Mouse (Mus musculus): ENCODE data around the gene Retreg3. TPM values are rescaled to one million over a fixed set of nuclear protein-coding genes. Genes with fewer than 3 reads are reported as not detected.

The Retreg3 gene
- 48.5 TPM for polyA plus RNA-seq (2014; fragmentation: Illumina TruSeq; extraction: RNeasy Lipid Tissue Mini Kit (QIAGEN cat#74804))

GRCm38 (mm10) chr11:101119761-101120544 lies at the start of gene Retreg3, which contains the start of gene Tubg1:
Gene Retreg3 (minus strand): TSS chr11:101119893.
Gene Tubg1 (plus strand): TSS chr11:101119938.

GRCm38 (mm10) chr11:101155728-101156371 lies 36.2 kb upstream of the Retreg3 start, which contains the start of gene Tubg2:
Gene Tubg2 (plus strand): TSS chr11:101155907.

GRCm38 (mm10) chr11:101095314-101096024 lies 24.2 kb downstream of the Retreg3 start, which contains the start of gene Psmc3ip:
Gene Psmc3ip (minus strand): TSS chr11:101095436.

GRCm38 (mm10) chr11:101086756-101087681 lies 32.7 kb downstream of the Retreg3 start, which contains the start of gene Mlx:
Gene Mlx (plus strand): TSS chr11:101087277.

GRCm38 (mm10) chr11:101082208-101083082 lies 37.2 kb downstream of the Retreg3 start, which contains the start of gene Coasy:
Gene Coasy (plus strand): TSS chr11:101082565.

DNA sequence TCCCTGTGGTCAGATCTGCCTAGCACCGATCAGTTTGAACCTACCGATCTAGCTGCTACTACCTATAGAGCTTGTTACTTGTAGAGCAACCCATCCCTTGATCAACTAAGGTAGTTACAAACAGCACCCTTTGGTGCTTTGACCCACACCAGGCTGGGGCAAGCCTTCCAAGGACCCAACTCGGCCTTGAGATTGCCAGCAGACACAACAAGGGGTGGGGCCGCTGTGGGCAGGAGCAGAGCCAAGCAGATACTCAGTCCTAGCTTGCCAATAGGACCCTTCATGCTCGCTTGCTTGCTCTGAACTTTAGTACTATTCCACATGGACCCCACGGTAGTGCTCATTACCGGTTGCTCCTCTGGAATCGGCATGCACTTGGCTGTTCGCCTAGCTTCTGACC lies 41.6 kb downstream of the Retreg3 start, which contains the start of gene Hsd17b1:
Hsd17b1 (plus strand) TSS at position 291 of the 400 bp plus-strand sequence.

GRCm38 (mm10) chr11:101069391-101070188 lies 50.1 kb downstream of the Retreg3 start, which contains the start of gene Naglu:
Gene Naglu (plus strand): TSS chr11:101070012.

Other genes starting within 250 kb of the Retreg3 start
- gene Stat3, start 180.4 kb downstream of the Retreg3 start, polyA plus RNA-seq (2014; fragmentation: Illumina TruSeq; extraction: RNeasy Lipid Tissue Mini Kit (QIAGEN cat#74804)), result 20.3 TPM
- 186 TPM for gene Cavin1, start 149.0 kb downstream of the Retreg3 start, polyA plus RNA-seq (2014; fragmentation: Illumina TruSeq; extraction: RNeasy Lipid Tissue Mini Kit (QIAGEN cat#74804))
- 64.6 TPM for gene Atp6v0a1, start 110.4 kb downstream of the Retreg3 start, polyA plus RNA-seq (2014; fragmentation: Illumina TruSeq; extraction: RNeasy Lipid Tissue Mini Kit (QIAGEN cat#74804))
- 1.3 TPM for gene Naglu, start 49.9 kb downstream of the Retreg3 start, polyA plus RNA-seq (2014; fragmentation: Illumina TruSeq; extraction: RNeasy Lipid Tissue Mini Kit (QIAGEN cat#74804))
- gene Hsd17b1, start 41.5 kb downstream of the Retreg3 start, polyA plus RNA-seq (2014; fragmentation: Illumina TruSeq; extraction: RNeasy Lipid Tissue Mini Kit (QIAGEN cat#74804)), result 159 TPM
- 6.9 TPM for gene Coasy, start 37.3 kb downstream of the Retreg3 start, polyA plus RNA-seq (2014; fragmentation: Illumina TruSeq; extraction: RNeasy Lipid Tissue Mini Kit (QIAGEN cat#74804))
- 28.9 TPM for gene Mlx, start 32.6 kb downstream of the Retreg3 start, polyA plus RNA-seq (2014; fragmentation: Illumina TruSeq; extraction: RNeasy Lipid Tissue Mini Kit (QIAGEN cat#74804))
- gene Psmc3ip, start 24.5 kb downstream of the Retreg3 start, polyA plus RNA-seq (2014; fragmentation: Illumina TruSeq; extraction: RNeasy Lipid Tissue Mini Kit (QIAGEN cat#74804)), result 10.6 TPM
- gene Tubg1, start within 50 bp of the Retreg3 start, polyA plus RNA-seq (2014; fragmentation: Illumina TruSeq; extraction: RNeasy Lipid Tissue Mini Kit (QIAGEN cat#74804)), result 1.2 TPM
- not detected for gene Tubg2, start 36.0 kb upstream of the Retreg3 start, polyA plus RNA-seq (2014; fragmentation: Illumina TruSeq; extraction: RNeasy Lipid Tissue Mini Kit (QIAGEN cat#74804))
- gene Cntnap1, start 50.6 kb upstream of the Retreg3 start, polyA plus RNA-seq (2014; fragmentation: Illumina TruSeq; extraction: RNeasy Lipid Tissue Mini Kit (QIAGEN cat#74804)), result 0.48 TPM
- 0.48 TPM for gene Plekhh3, start 51.5 kb upstream of the Retreg3 start, polyA plus RNA-seq (2014; fragmentation: Illumina TruSeq; extraction: RNeasy Lipid Tissue Mini Kit (QIAGEN cat#74804))
- not detected for gene Ccr10, start 55.5 kb upstream of the Retreg3 start, polyA plus RNA-seq (2014; fragmentation: Illumina TruSeq; extraction: RNeasy Lipid Tissue Mini Kit (QIAGEN cat#74804))
- gene Ezh1, start 106.6 kb upstream of the Retreg3 start, polyA plus RNA-seq (2014; fragmentation: Illumina TruSeq; extraction: RNeasy Lipid Tissue Mini Kit (QIAGEN cat#74804)), result 28.3 TPM
- 10.1 TPM for gene Ramp2, start 126.1 kb upstream of the Retreg3 start, polyA plus RNA-seq (2014; fragmentation: Illumina TruSeq; extraction: RNeasy Lipid Tissue Mini Kit (QIAGEN cat#74804))
- 62.5 TPM for gene Vps25, start 133.8 kb upstream of the Retreg3 start, polyA plus RNA-seq (2014; fragmentation: Illumina TruSeq; extraction: RNeasy Lipid Tissue Mini Kit (QIAGEN cat#74804))
- gene Wnk4, start 140.7 kb upstream of the Retreg3 start, polyA plus RNA-seq (2014; fragmentation: Illumina TruSeq; extraction: RNeasy Lipid Tissue Mini Kit (QIAGEN cat#74804)), result not detected
- gene Cntd1, start 159.1 kb upstream of the Retreg3 start, polyA plus RNA-seq (2014; fragmentation: Illumina TruSeq; extraction: RNeasy Lipid Tissue Mini Kit (QIAGEN cat#74804)), result 1.3 TPM
- 3.5 TPM for gene Coa3, start 159.2 kb upstream of the Retreg3 start, polyA plus RNA-seq (2014; fragmentation: Illumina TruSeq; extraction: RNeasy Lipid Tissue Mini Kit (QIAGEN cat#74804))
- gene Becn1, start 182.4 kb upstream of the Retreg3 start, polyA plus RNA-seq (2014; fragmentation: Illumina TruSeq; extraction: RNeasy Lipid Tissue Mini Kit (QIAGEN cat#74804)), result 83.0 TPM
- gene Psme3, start 196.3 kb upstream of the Retreg3 start, polyA plus RNA-seq (2014; fragmentation: Illumina TruSeq; extraction: RNeasy Lipid Tissue Mini Kit (QIAGEN cat#74804)), result 240 TPM
- gene Aoc2, start 205.2 kb upstream of the Retreg3 start, polyA plus RNA-seq (2014; fragmentation: Illumina TruSeq; extraction: RNeasy Lipid Tissue Mini Kit (QIAGEN cat#74804)), result 0.26 TPM
- 59.7 TPM for gene Aoc3, start 210.7 kb upstream of the Retreg3 start, polyA plus RNA-seq (2014; fragmentation: Illumina TruSeq; extraction: RNeasy Lipid Tissue Mini Kit (QIAGEN cat#74804))
- not detected for gene G6pc, start 247.7 kb upstream of the Retreg3 start, polyA plus RNA-seq (2014; fragmentation: Illumina TruSeq; extraction: RNeasy Lipid Tissue Mini Kit (QIAGEN cat#74804))